Mouse (Mus musculus): ENCODE data around the gene Trp73.
A peak's percentile ranks its signal among the peaks of the same experiment; 100 is the strongest.

The Trp73 gene

DNA sequence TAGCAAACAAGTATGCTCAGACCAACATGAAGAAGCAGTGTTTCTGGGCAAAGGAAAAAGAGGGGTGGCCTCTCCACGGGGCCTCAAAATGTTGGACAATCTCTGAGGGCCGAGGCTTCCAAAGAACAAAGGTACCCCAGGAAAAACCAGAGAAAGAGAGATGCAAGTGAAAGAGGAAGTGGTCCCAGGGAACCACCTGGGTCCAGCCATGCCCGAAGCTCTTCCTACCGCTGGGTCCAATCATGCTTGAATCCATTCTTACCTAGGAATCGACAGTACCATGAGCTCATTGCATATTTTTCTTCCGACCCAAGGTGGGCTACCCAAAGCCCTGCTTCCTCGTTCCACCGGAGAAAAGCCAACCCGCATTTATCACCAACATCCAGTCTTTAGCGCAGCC lies 36.1 kb downstream of the Trp73 start:
- no peak for DNase-seq (ENCODE audit: low spot score in 2 of 2)

GRCm38 (mm10) chr4:154103386-154103785 lies 36.6 kb downstream of the Trp73 start:
- DNase-seq (ENCODE audit: low spot score in 2 of 2) = no peak

GRCm38 (mm10) chr4:154099361-154099760 lies 40.6 kb downstream of the Trp73 start:
- DNase-seq (ENCODE audit: low spot score in 2 of 2) = no peak

DNA sequence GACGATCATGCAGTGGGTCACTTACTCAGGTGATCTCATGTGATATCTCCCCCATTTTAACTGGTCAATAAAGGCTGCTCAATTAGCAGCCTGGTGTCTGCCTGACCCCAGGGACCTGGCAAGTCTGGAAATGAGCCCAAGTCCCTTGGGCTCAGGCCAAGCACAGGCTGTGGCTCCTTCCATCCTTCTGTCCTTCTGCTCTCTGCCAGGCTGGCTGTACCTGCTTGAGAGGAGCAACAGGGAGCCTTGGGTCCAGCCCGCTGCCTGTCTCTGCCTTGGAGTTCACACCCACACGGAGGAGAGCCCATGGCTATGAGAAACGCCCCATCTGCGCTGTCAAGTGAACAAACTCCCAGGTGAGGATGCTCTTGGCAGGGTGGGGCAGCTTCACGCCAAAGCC lies 43.9 kb downstream of the Trp73 start:
- no peak for DNase-seq (ENCODE audit: low spot score in 2 of 2)

- DNase-seq (ENCODE audit: low spot score in 2 of 2) = peak in 1 of 2 experiments; percentile 6
These were observed 46.8 kb downstream of the Trp73 start for GRCm38 (mm10) chr4:154093210-154093609.

DNA sequence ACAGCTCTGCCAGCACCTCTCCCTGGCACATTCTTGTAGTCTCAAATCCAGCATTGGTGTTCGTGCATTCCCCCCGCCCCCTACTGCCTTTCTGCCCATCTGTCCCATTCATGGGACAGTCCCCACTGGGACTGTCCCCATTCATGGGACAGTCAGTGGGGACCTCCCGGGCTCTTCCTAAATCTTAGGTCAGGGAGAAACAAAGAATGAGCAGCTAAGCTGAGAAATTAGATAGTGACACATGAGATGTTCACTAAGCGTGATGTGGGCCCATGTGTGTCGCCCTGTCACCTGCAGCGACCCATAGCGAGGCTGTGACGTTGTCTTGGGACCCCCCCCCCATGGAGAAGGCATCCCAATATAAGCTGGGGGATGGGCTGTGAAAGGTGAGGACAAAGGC lies 48.7 kb downstream of the Trp73 start:
- DNase-seq (ENCODE audit: low spot score in 2 of 2) = no peak

DNA sequence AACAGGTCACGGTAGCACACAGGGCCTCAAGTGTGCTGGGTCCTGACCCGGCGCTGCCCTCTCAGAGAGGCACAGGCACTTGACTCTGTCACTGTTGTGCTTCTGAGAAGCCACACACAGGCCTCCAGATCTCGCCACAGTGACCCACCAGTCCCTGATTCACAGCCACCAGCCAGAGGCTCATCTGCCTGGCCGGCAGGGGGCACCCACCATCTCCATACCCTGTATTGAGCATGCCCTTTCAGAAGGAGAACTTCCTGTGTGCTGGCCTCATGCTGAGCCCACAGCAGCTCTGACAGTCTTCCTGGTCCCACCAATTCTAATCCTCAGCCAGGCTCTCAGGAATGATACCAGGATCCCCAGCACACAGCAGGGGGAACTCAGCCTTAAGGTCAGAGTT lies 50.8 kb downstream of the Trp73 start:
- no peak for DNase-seq (ENCODE audit: low spot score in 2 of 2)

DNA sequence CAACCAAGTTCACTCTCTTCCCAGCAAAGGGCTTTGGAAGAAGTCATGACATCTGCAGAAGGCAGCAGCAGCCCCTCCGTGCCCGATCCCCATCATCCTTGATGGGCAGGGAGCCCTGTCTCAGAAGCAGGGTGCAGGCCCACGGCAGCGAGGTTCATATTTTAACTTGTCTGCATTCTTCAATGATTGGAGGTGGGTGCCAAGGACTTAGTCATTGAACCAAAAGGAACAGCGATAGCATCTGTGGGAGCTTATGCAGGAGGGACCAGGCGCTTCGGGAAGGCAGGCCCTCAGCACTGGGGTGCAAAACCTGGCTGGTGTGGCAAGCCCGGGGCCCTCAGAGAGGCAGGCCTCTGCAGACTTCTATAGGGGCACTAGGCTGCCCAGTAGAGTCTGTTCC lies 53.6 kb downstream of the Trp73 start:
- DNase-seq (ENCODE audit: low spot score in 2 of 2) = no peak

- no peak for DNase-seq (ENCODE audit: low spot score in 2 of 2)
These were observed 54.2 kb downstream of the Trp73 start for GRCm38 (mm10) chr4:154085856-154086255.

DNA sequence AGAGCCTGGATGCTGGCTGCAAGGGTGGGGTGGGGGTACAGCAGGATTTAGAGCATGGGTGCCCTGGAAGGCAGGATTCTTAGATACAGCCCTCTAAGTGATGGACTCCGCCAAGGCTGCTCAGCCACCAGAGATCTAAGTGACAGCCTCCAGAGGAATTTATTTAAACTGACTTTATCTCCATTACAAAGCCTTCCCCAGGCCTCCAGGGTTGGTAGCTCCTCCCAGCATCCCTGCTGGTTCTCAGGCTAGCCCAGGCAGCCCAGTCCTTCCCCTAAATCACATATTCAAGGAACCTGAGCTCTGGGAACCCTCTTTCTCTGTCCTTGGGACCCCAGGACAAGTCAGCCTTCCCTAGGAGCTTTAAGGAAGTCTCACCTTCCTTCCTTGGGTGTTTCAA lies 58.0 kb downstream of the Trp73 start:
- DNase-seq (ENCODE audit: low spot score in 2 of 2) = no peak

DNA sequence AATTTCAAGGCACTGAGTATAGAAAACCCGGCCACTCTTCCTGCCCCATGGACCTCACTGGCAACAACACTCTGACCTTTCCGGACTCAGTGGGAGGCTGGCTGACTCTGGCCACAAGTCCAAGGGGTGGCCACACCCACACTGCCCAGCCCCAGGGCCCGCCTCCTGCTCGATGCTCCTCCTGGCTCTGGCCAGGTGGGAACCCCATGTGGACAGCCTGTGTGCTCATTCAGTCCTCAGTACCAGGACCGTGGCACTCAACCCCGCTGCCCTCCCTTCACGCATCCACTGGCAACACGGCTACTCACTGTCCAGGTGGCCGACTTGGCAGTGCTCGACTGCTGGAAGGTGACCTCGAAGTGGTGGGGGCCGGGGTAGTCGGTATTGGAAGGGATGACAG lies 59.0 kb downstream of the Trp73 start:
- DNase-seq (ENCODE audit: low spot score in 2 of 2) = no peak

DNA sequence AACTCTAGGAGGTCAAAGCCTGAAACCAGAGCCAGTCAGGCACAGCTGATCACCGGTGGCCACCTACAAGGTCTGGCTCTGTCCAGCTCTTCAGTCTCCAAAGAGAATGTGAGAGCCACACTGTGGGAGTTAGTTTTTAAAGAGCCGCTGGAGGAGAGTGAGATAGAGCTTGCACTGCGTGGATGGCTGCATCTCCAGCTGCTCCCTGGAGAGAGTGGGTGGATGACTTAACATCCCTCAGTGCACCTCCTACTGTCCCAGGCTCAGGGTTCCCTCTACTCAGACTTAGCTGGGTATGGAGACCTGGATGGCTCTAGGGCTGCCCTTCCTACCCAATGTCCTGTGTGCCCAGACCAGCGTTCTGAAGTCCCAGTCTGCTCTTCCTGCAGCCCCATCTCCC lies 59.8 kb downstream of the Trp73 start:
- DNase-seq (ENCODE audit: low spot score in 2 of 2) = no peak

DNA sequence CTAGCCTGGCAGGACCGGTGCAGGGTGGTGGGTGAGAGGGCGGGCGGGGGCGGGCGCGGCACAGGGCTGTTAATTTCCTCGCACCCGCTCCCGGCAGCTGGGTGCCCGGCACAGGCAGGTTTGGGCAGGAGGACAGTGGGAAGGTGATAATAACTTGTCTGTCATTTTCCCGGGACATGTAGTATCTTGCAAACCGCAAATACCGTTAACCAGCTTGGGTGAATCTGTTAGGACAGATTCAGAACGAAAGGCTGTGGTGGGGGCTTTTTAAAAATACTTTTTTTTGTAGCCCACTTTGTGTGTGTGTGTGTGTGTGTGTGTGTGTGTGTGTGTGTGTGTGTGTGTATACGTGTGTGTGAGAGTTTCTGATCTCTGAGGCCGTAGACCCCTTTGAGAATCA lies 68.1 kb downstream of the Trp73 start:
- DNase-seq (ENCODE audit: low spot score in 2 of 2) = no peak

GRCm38 (mm10) chr4:154071521-154071920 lies 68.5 kb downstream of the Trp73 start:
- DNase-seq (ENCODE audit: low spot score in 2 of 2) = no peak

DNA sequence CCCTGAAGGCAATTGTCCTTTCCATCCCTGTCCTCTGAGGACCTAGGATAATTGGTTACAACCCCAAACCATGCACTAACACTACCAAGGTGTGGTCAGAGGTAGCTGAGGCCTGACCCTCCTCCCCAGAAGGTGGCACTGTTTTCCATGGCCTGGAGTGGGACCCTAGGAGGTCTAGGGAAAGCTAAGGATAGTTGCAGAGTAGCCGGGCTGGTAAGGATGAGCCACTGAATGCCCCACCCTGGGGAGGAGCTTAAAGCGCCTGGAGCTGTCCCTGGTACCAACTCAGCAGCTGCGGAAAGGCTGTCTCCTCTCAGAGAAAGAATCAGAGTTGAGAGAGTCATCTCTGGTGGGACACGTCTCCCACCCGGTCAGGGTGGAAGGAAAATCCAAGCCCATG lies 69.1 kb downstream of the Trp73 start:
- no peak for DNase-seq (ENCODE audit: low spot score in 2 of 2)

- peak in 1 of 2 experiments; percentile 7 for DNase-seq (ENCODE audit: low spot score in 2 of 2)
These were observed 74.9 kb downstream of the Trp73 start for GRCm38 (mm10) chr4:154064827-154065773.

- no peak for DNase-seq (ENCODE audit: low spot score in 2 of 2)
These were observed 82.3 kb downstream of the Trp73 start for GRCm38 (mm10) chr4:154057696-154058095.

- DNase-seq (ENCODE audit: low spot score in 2 of 2) = no peak
These were observed 83.3 kb downstream of the Trp73 start for GRCm38 (mm10) chr4:154056661-154057060.

- no peak for DNase-seq (ENCODE audit: low spot score in 2 of 2)
These were observed 84.0 kb downstream of the Trp73 start for GRCm38 (mm10) chr4:154056046-154056445.

DNA sequence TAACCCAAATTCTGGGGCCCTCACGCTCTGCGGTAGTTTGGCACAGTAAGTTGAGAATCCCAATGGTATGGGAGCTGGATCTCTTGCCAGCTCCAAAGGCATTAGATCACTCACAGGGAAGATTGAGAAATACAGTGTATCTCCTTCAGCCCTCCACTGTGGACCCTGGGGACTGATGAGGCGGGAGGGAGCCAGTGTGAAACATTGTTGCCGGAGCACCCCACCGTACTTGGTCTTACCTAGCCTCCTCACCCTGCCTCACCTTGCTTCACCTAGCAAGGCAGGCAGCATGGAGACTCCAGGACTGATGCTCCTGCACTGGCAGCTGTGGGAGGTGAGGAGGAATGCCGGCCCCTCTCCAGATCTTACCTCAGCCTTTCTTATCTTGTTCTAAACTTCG lies 84.5 kb downstream of the Trp73 start:
- DNase-seq (ENCODE audit: low spot score in 2 of 2) = no peak

DNA sequence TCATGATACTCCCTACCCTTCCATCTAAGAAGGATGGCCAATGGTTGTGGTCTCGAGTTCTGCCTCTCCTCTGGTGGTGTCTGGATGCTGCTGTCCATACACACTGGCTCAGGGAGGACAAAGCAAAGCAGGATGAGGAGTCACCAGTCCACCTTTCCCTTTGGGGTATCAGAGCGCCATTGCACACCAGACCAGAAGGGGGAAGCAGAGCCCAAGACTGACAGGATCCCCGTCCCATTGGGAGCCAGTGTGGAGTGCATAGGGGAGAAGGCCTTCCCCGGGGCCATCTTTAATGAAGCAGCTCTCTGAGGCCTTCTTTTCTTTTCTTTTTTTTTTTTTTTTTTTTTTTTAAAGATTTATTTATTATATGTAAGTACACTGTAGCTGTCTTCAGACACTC lies 86.9 kb downstream of the Trp73 start:
- no peak for DNase-seq (ENCODE audit: low spot score in 2 of 2)

DNA sequence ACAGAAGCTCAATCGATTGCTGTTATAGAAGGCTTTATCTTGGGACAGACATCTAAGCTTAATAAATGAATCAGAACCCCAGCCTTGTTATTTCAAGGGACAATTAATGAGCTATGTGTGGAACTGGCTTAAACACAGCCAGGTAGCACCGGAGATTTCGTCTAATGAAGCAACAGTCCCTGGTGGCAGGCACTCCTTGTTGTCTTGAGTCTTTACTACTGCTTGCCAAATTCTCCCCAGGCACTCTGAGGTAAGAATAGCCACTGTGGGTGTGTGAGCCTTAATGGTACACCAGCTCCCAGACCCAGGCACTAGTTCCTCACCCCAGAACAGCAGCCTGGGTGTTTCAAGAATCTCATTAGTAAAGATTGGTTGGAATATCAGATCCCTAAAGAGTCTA lies 88.6 kb downstream of the Trp73 start:
- DNase-seq (ENCODE audit: low spot score in 2 of 2) = no peak

- DNase-seq (ENCODE audit: low spot score in 2 of 2) = no peak
These were observed 94.2 kb downstream of the Trp73 start for GRCm38 (mm10) chr4:154045837-154046236.

DNA sequence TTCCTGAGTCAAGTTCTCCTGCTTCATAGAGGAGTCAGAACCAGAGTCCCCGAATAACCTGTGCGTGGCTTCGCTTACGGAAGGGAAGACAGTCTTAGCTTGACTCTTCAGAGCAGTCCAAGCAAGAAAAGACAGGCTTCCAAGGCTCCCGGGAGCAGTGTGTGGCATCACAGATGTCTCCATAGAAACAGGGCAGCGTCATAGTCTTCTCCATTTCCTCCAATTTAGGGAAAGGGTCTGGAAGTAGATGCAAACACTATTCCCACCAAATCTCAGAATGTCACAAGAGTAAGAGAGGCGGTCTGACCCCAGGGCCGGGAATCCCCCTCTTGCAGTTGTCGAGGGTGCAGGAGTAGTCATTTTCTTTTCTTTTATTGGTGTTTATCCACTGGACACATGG lies 97.4 kb downstream of the Trp73 start, which contains the start of gene Ccdc27:
Gene Ccdc27, minus strand, starts transcription at position 101 of the 400 bp plus-strand sequence.
- no peak for DNase-seq (ENCODE audit: low spot score in 2 of 2)
